Mouse (Mus musculus) C2C12 (cell line): ENCODE data around the gene Ank3. TPM values are rescaled to one million over a fixed set of nuclear protein-coding genes. Genes with fewer than 3 reads are reported as not detected.

Experiments used
- H3K27me3 ChIP-seq: one replicate; pipeline ENCODE4 v1.6.1; 2011; ENCODE audit not compliant: control insufficient read depth, insufficient read depth, insufficient read length
- H3K36me3 ChIP-seq: one replicate; pipeline ENCODE4 v1.6.1; 2011; ENCODE audit not compliant: control insufficient read depth, insufficient read depth
- H3K4me3 ChIP-seq: one replicate; pipeline ENCODE4 v1.5.1; 2011; ENCODE audit warnings: mild to moderate bottlenecking, control low read depth; ENCODE audit not compliant: poor library complexity, insufficient read depth, severe bottlenecking
- H3K79me2 ChIP-seq: one replicate; pipeline ENCODE4 v1.6.1; 2011; ENCODE audit not compliant: control insufficient read depth, insufficient read depth
- H3K79me3 ChIP-seq: one replicate; pipeline ENCODE4 v1.6.1; 2011; ENCODE audit warnings: low read depth, control low read depth
- H3ac ChIP-seq: one replicate; pipeline ENCODE3; 2011; ENCODE audit warnings: low read depth; ENCODE audit not compliant: control insufficient read depth, insufficient read length
- CEBPB ChIP-seq: IDR thresholded peaks from one replicate; pipeline ENCODE4 v1.6.1; 2011; ENCODE audit warnings: low read depth, mild to moderate bottlenecking, control low read depth, moderate library complexity
- CTCF ChIP-seq: IDR thresholded peaks from one replicate; pipeline ENCODE4 v1.5.1; 2011; ENCODE audit not compliant: control insufficient read depth, insufficient read depth, insufficient read length
- FOSL1 ChIP-seq: IDR thresholded peaks from one replicate; pipeline ENCODE4 v1.8.0; 2011; ENCODE audit warnings: mild to moderate bottlenecking, low read length; ENCODE audit not compliant: poor library complexity, insufficient read depth, severe bottlenecking
- MAX ChIP-seq: IDR thresholded peaks from one replicate; pipeline ENCODE4 v1.6.1; 2011; ENCODE audit warnings: mild to moderate bottlenecking, control low read depth
- MYOD1 ChIP-seq: IDR thresholded peaks from one replicate; pipeline ENCODE4 v1.6.1; 2011; ENCODE audit warnings: low read depth; ENCODE audit not compliant: control insufficient read depth, insufficient read length
- MYOG ChIP-seq: IDR thresholded peaks from one replicate; pipeline ENCODE4 v1.6.1; 2011; ENCODE audit not compliant: control insufficient read depth, insufficient read length; ENCODE audit errors: extremely low read depth
- USF1 ChIP-seq: IDR thresholded peaks from one replicate; pipeline ENCODE4 v1.6.1; 2011; ENCODE audit warnings: low read depth, mild to moderate bottlenecking, control low read depth, moderate library complexity
- polyA plus RNA-seq: library from polyadenylated mRNA; unstranded; fragments of >200 nt; fragmentation: generic; extraction: Trizol; gene quantifications from one replicate; pipeline ENCODE4 v1.2.1, GENCODE M21; 2012; ENCODE audit warnings: missing spikeins

Gene Ank3
- polyA plus RNA-seq, 1 experiment = 9.8 TPM

GRCm38 (mm10) chr10:69962226-69962625, 563.7 kb downstream of the Ank3 start:
- H3K79me2 ChIP-seq = no peaks in the 10 kb centered on the region
- TF ChIP-seq CTCF (no peak), USF1 (no peak), CEBPB (no peak), MYOD1 (no peak), FOSL1 (no peak), MAX (no peak), MYOG (no peak)
- H3ac ChIP-seq = no peak overlapping the region
- no peaks in the 10 kb centered on the region for H3K36me3 ChIP-seq
- H3K4me3 ChIP-seq = no peak overlapping the region
- no peaks in the 10 kb centered on the region for H3K79me3 ChIP-seq
- no peaks in the 10 kb centered on the region for H3K27me3 ChIP-seq

DNA sequence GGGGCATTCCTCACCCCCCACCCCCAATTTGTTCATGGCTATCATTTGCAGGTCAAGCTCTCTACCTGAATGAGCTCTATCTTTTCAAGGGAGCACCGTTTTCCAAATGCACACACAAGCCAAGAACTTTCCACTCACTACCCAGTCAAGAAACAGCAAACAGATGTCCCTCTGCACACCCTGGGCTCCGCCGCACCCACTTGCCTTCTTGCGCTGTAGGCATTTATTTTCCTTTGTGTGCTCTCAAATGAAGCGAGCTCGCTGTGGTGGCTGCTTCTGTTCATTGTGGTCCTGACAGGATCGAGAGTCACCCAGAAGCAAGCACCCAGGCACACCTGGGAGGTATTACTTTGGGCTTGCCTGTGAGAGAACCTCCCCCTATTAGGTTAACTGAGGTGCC, 564.4 kb downstream of the Ank3 start:
- Histone ChIP-seq H3K27me3 (no peaks in the 10 kb centered on the region), H3ac (no peak overlapping the region), H3K79me3 (no peaks in the 10 kb centered on the region), H3K79me2 (no peaks in the 10 kb centered on the region), H3K4me3 (no peak overlapping the region), H3K36me3 (no peaks in the 10 kb centered on the region)
- no peak for TF ChIP-seq CEBPB
- no peak for TF ChIP-seq MYOG
- TF ChIP-seq MAX = no peak
- TF ChIP-seq MYOD1 = no peak
- TF ChIP-seq FOSL1 = no peak
- TF ChIP-seq USF1 = no peak
- TF ChIP-seq CTCF = no peak

- H3K27me3 ChIP-seq = no peaks in the 10 kb centered on the region
- TF ChIP-seq MYOG (no peak), CEBPB (no peak), CTCF (peak; percentile 2), MYOD1 (no peak)
- no peak overlapping the region for H3K4me3 ChIP-seq
- H3ac ChIP-seq = no peak overlapping the region
- no peaks in the 10 kb centered on the region for H3K79me2 ChIP-seq
- H3K79me3 ChIP-seq = no peaks in the 10 kb centered on the region
- H3K36me3 ChIP-seq = no peaks in the 10 kb centered on the region
Measured at GRCm38 (mm10) chr10:69964611-69965010, 566.0 kb downstream of the Ank3 start.

- TF ChIP-seq MYOG (no peak), CEBPB (no peak), MYOD1 (no peak), FOSL1 (no peak), USF1 (no peak), MAX (no peak), CTCF (no peak)
- H3K27me3 ChIP-seq = no peaks in the 10 kb centered on the region
- H3K36me3 ChIP-seq = no peaks in the 10 kb centered on the region
- no peak overlapping the region for H3K4me3 ChIP-seq
- H3K79me2 ChIP-seq = no peaks in the 10 kb centered on the region
- H3ac ChIP-seq = no peak overlapping the region
- H3K79me3 ChIP-seq = no peaks in the 10 kb centered on the region
Measured at GRCm38 (mm10) chr10:69965085-69965484, 566.5 kb downstream of the Ank3 start.

GRCm38 (mm10) chr10:69967994-69968393, 569.4 kb downstream of the Ank3 start:
- TF ChIP-seq CEBPB = no peak
- TF ChIP-seq MYOG = no peak
- no peak for TF ChIP-seq MYOD1
- TF ChIP-seq USF1 = no peak
- TF ChIP-seq FOSL1 = no peak
- no peak for TF ChIP-seq CTCF
- no peak for TF ChIP-seq MAX
- H3K36me3 ChIP-seq = no peaks in the 10 kb centered on the region
- no peak overlapping the region for H3ac ChIP-seq
- H3K4me3 ChIP-seq = no peak overlapping the region
- no peaks in the 10 kb centered on the region for H3K79me2 ChIP-seq
- no peaks in the 10 kb centered on the region for H3K79me3 ChIP-seq
- no peaks in the 10 kb centered on the region for H3K27me3 ChIP-seq

- Histone ChIP-seq H3K79me2 (no peaks in the 10 kb centered on the region), H3ac (no peak overlapping the region), H3K4me3 (no peak overlapping the region), H3K36me3 (no peaks in the 10 kb centered on the region), H3K79me3 (no peaks in the 10 kb centered on the region), H3K27me3 (no peaks in the 10 kb centered on the region)
- no peak for TF ChIP-seq MAX
- no peak for TF ChIP-seq USF1
Measured at GRCm38 (mm10) chr10:69979636-69980035, 581.1 kb downstream of the Ank3 start.
